Mouse (Mus musculus): Measurements from ENCODE around the gene Gm44790. TPM values are rescaled to one million over a fixed set of nuclear protein-coding genes. Genes with fewer than 3 reads are reported as not detected.

Gene Gm44790
- polyA plus RNA-seq, 1 experiment: 2.9 TPM

- DNase-seq: peak; percentile 92
- H3K27me3 ChIP-seq (replicated peaks; ENCODE audit: control insufficient read depth, insufficient read depth, low read length): no peaks in the 10 kb centered on the region
- H3K4me3 ChIP-seq (ENCODE audit: insufficient read depth, low read depth, low read length): 0 out of 2 replicates have a peak overlapping the region, but pooled peaks have one; percentile 96
- TF ChIP-seq POLR2A (IDR thresholded peaks at IDR 0.05; ENCODE audit: low read depth, low read length): no peak
- H3K36me3 ChIP-seq (ENCODE audit: control insufficient read depth, insufficient read depth, low read length): no peaks in the 10 kb centered on the region
- H3K4me1 ChIP-seq (ENCODE audit: control insufficient read depth, insufficient read depth, low read length): peaks cover 6% of the 10 kb centered on the region; the same call in 1 of the 2 replicates
- WGBS: 1% methylated on average over 15 of the region's 15 CpGs
- H3K27ac ChIP-seq (ENCODE audit: insufficient read depth, low read depth, low read length): no peak overlapping the region
These were observed 22.7 kb upstream of the Gm44790 start for GRCm38 (mm10) chr6:86403728-86404099.

- Histone ChIP-seq H3K27ac (ENCODE audit: insufficient read depth, low read depth, low read length) (peak within 1 kb of the TSS; percentile 95), H3K4me1 (ENCODE audit: control insufficient read depth, insufficient read depth, low read length) (peaks cover 6% of the 10 kb centered on the region; the same call in 1 of the 2 replicates), H3K27me3 (replicated peaks; ENCODE audit: control insufficient read depth, insufficient read depth, low read length) (no peaks in the 10 kb centered on the region), H3K4me3 (ENCODE audit: insufficient read depth, low read depth, low read length) (peak within 1 kb of the TSS; percentile 96), H3K36me3 (ENCODE audit: control insufficient read depth, insufficient read depth, low read length) (no peaks in the 10 kb centered on the region)
- no peak for TF ChIP-seq CTCF (conservative IDR thresholded peaks at IDR 0.05; ENCODE audit: insufficient read depth, insufficient read length, low read depth, low read length)
- no peak for TF ChIP-seq POLR2A (IDR thresholded peaks at IDR 0.05; ENCODE audit: low read depth, low read length)
- DNase-seq: peak; percentile 99
- under 1% methylated on average over 62 of the region's 62 CpGs for WGBS
These were observed 22.2 kb upstream of the Gm44790 start, which contains the start of gene Tia1 for GRCm38 (mm10) chr6:86404100-86404861. TSS of gene Tia1 (plus strand) at chr6:86404219.

GRCm38 (mm10) chr6:86404996-86405395 lies 21.5 kb upstream of the Gm44790 start:
- no peaks in the 10 kb centered on the region for H3K36me3 ChIP-seq (ENCODE audit: control insufficient read depth, insufficient read depth, low read length)
- 0 out of 2 replicates have a peak overlapping the region, but pooled peaks have one; percentile 58 for H3K27ac ChIP-seq (ENCODE audit: insufficient read depth, low read depth, low read length)
- H3K4me3 ChIP-seq (ENCODE audit: insufficient read depth, low read depth, low read length): peak overlapping the region; percentile 96
- TF ChIP-seq CTCF (conservative IDR thresholded peaks at IDR 0.05; ENCODE audit: insufficient read depth, insufficient read length, low read depth, low read length): no peak
- TF ChIP-seq POLR2A (IDR thresholded peaks at IDR 0.05; ENCODE audit: low read depth, low read length): no peak
- peak; percentile 16 for DNase-seq
- no peaks in the 10 kb centered on the region for H3K27me3 ChIP-seq (replicated peaks; ENCODE audit: control insufficient read depth, insufficient read depth, low read length)
- H3K4me1 ChIP-seq (ENCODE audit: control insufficient read depth, insufficient read depth, low read length): peaks cover 6% of the 10 kb centered on the region; the same call in 1 of the 2 replicates
- 1% methylated on average over 11 of the region's 11 CpGs for WGBS

GRCm38 (mm10) chr6:86406306-86406705 lies 20.2 kb upstream of the Gm44790 start:
- peaks cover 6% of the 10 kb centered on the region; the same call in 1 of the 2 replicates for H3K4me1 ChIP-seq (ENCODE audit: control insufficient read depth, insufficient read depth, low read length)
- no peak for DNase-seq
- no peak overlapping the region for H3K27ac ChIP-seq (ENCODE audit: insufficient read depth, low read depth, low read length)
- H3K36me3 ChIP-seq (ENCODE audit: control insufficient read depth, insufficient read depth, low read length): no peaks in the 10 kb centered on the region
- no peak overlapping the region for H3K4me3 ChIP-seq (ENCODE audit: insufficient read depth, low read depth, low read length)
- no peaks in the 10 kb centered on the region for H3K27me3 ChIP-seq (replicated peaks; ENCODE audit: control insufficient read depth, insufficient read depth, low read length)
- no peak for TF ChIP-seq CTCF (conservative IDR thresholded peaks at IDR 0.05; ENCODE audit: insufficient read depth, insufficient read length, low read depth, low read length)
- no peak for TF ChIP-seq POLR2A (IDR thresholded peaks at IDR 0.05; ENCODE audit: low read depth, low read length)

- TF ChIP-seq CTCF (conservative IDR thresholded peaks at IDR 0.05; ENCODE audit: insufficient read depth, insufficient read length, low read depth, low read length) (no peak), POLR2A (IDR thresholded peaks at IDR 0.05; ENCODE audit: low read depth, low read length) (no peak)
- Histone ChIP-seq H3K27me3 (replicated peaks; ENCODE audit: control insufficient read depth, insufficient read depth, low read length) (no peaks in the 10 kb centered on the region), H3K4me3 (ENCODE audit: insufficient read depth, low read depth, low read length) (no peak overlapping the region), H3K27ac (ENCODE audit: insufficient read depth, low read depth, low read length) (no peak overlapping the region), H3K36me3 (ENCODE audit: control insufficient read depth, insufficient read depth, low read length) (peaks cover 11% of the 10 kb centered on the region), H3K4me1 (ENCODE audit: control insufficient read depth, insufficient read depth, low read length) (no peaks in the 10 kb centered on the region)
- WGBS: 90% methylated on average over 6 of the region's 6 CpGs
- no peak for DNase-seq
These were observed 7.7 kb upstream of the Gm44790 start for GRCm38 (mm10) chr6:86418711-86419110.

- TF ChIP-seq CTCF (conservative IDR thresholded peaks at IDR 0.05; ENCODE audit: insufficient read depth, insufficient read length, low read depth, low read length): no peak
- TF ChIP-seq POLR2A (IDR thresholded peaks at IDR 0.05; ENCODE audit: low read depth, low read length): no peak
- WGBS: 88% methylated on average over 3 of the region's 3 CpGs
- H3K4me3 ChIP-seq (ENCODE audit: insufficient read depth, low read depth, low read length): no peak overlapping the region
- H3K27me3 ChIP-seq (replicated peaks; ENCODE audit: control insufficient read depth, insufficient read depth, low read length): no peaks in the 10 kb centered on the region
- H3K27ac ChIP-seq (ENCODE audit: insufficient read depth, low read depth, low read length): no peak overlapping the region
- H3K36me3 ChIP-seq (ENCODE audit: control insufficient read depth, insufficient read depth, low read length): peaks cover 12% of the 10 kb centered on the region
- no peak for DNase-seq
- H3K4me1 ChIP-seq (ENCODE audit: control insufficient read depth, insufficient read depth, low read length): no peaks in the 10 kb centered on the region
These were observed 7.2 kb upstream of the Gm44790 start for GRCm38 (mm10) chr6:86419239-86419638.

GRCm38 (mm10) chr6:86420491-86420890 lies 6.0 kb upstream of the Gm44790 start:
- no peak for DNase-seq
- H3K27ac ChIP-seq (ENCODE audit: insufficient read depth, low read depth, low read length): no peak overlapping the region
- 78% methylated on average over 6 of the region's 6 CpGs for WGBS
- no peaks in the 10 kb centered on the region for H3K4me1 ChIP-seq (ENCODE audit: control insufficient read depth, insufficient read depth, low read length)
- no peak overlapping the region for H3K4me3 ChIP-seq (ENCODE audit: insufficient read depth, low read depth, low read length)
- TF ChIP-seq CTCF (conservative IDR thresholded peaks at IDR 0.05; ENCODE audit: insufficient read depth, insufficient read length, low read depth, low read length): peak; percentile 18; the same call in 1 of the 2 replicates
- TF ChIP-seq POLR2A (IDR thresholded peaks at IDR 0.05; ENCODE audit: low read depth, low read length): no peak
- H3K36me3 ChIP-seq (ENCODE audit: control insufficient read depth, insufficient read depth, low read length): peaks cover 15% of the 10 kb centered on the region
- H3K27me3 ChIP-seq (replicated peaks; ENCODE audit: control insufficient read depth, insufficient read depth, low read length): no peaks in the 10 kb centered on the region
